Mouse (Mus musculus) liver, embryonic 15.5 days (tissue): Measurements from ENCODE around the gene Bach2. TPM values are rescaled to one million over a fixed set of nuclear protein-coding genes. Genes with fewer than 3 reads are reported as not detected.

ENCODE experiments used
- ATAC-seq: fragments of 200-750 bp; cut with Nextera tagmentation; 2 replicates; pipeline ENCODE4 v1.8.0; 2017; ENCODE audit warnings: moderate number of reproducible peaks, mild to moderate bottlenecking, moderate library complexity; ENCODE audit not compliant: insufficient read depth
- H3K27ac ChIP-seq: fragments of 300-500 bp; sonication (generic); replicated peaks from 2 replicates; pipeline ENCODE4 v1.5.1; 2015; ENCODE audit warnings: mild to moderate bottlenecking, inconsistent platforms
- H3K27me3 ChIP-seq: fragments of 300-500 bp; sonication (generic); 2 replicates; pipeline ENCODE4 v1.6.1; 2015; ENCODE audit warnings: mild to moderate bottlenecking, inconsistent platforms
- H3K36me3 ChIP-seq: fragments of 300-500 bp; sonication (generic); replicated peaks from 2 replicates; pipeline ENCODE4 v1.6.1; 2015; ENCODE audit warnings: moderate library complexity, mild to moderate bottlenecking, inconsistent platforms
- H3K4me1 ChIP-seq: fragments of 300-500 bp; sonication (generic); replicated peaks from 2 replicates; pipeline ENCODE4 v1.6.1; 2015; ENCODE audit warnings: inconsistent platforms
- H3K4me2 ChIP-seq: fragments of 300-500 bp; sonication (generic); 2 replicates; pipeline ENCODE4 v1.6.1; 2015; ENCODE audit warnings: moderate library complexity, mild to moderate bottlenecking, inconsistent platforms
- H3K4me3 ChIP-seq: fragments of 300-500 bp; sonication (generic); replicated peaks from 2 replicates; pipeline ENCODE4 v1.5.1; 2015; ENCODE audit warnings: mild to moderate bottlenecking, inconsistent platforms
- H3K9ac ChIP-seq: fragments of 300-500 bp; sonication (generic); 2 replicates; pipeline ENCODE4 v1.6.1; 2015; ENCODE audit warnings: moderate library complexity, mild to moderate bottlenecking, inconsistent platforms
- H3K9me3 ChIP-seq: fragments of 300-500 bp; sonication (generic); replicated peaks from 2 replicates; pipeline ENCODE4 v1.6.1; 2016; ENCODE audit warnings: inconsistent platforms
- WGBS: fragments of 180-500 bp; shearing (Covaris S2); methylation state at CpG from one replicate; pipeline ENCODE4 v1.1.7; 2015; ENCODE audit warnings: mixed read lengths; ENCODE audit not compliant: insufficient replicate concordance; 5-methylcytosine and 5-hydroxymethylcytosine counted together
- polyA plus RNA-seq: library from polyadenylated mRNA; unstranded; fragments of >200 nt; fragmentation: Nextera tagmentation; extraction: Ambion mirVana; gene quantifications from 2 replicates; pipeline ENCODE4 v1.2.1, GENCODE M21; 2015

Gene Bach2
- polyA plus RNA-seq, 1 experiment from 2014 or later = 1.6 TPM

DNA sequence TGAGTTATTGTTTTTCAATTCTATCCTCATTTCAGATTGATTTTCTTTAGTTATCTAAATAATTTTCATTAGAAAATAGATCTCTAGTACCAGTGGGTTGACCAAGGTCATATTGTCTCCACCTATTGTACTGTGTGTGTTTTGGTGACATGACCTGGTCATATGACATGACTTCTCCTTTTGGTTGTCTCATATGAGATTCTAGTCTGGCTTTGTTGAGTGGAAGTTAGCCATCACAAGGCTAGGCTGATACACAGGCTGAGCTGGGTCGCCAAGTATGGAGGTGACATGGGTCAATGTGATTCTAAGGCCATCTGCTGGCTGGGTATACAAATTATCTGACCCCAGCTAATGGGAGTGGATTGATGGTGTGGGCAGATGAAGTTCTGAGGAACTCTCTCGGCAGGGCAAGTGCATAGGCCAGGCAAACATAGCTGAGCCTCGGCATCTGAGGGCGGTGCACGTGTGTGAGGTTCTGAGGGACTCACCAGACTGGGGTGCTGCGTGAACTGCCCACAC, 36.2 kb downstream of the Bach2 start:
- H3K4me3 ChIP-seq = no peak overlapping the region
- H3K36me3 ChIP-seq = no peaks in the 10 kb centered on the region
- WGBS = 71% methylated on average over 6 of the region's 6 CpGs
- no peaks in the 10 kb centered on the region for H3K9me3 ChIP-seq
- no peak overlapping the region for H3K9ac ChIP-seq
- H3K4me2 ChIP-seq = no peak overlapping the region
- no peaks in the 10 kb centered on the region for H3K27me3 ChIP-seq
- ATAC-seq = no peak
- no peaks in the 10 kb centered on the region for H3K4me1 ChIP-seq
- no peak overlapping the region for H3K27ac ChIP-seq

DNA sequence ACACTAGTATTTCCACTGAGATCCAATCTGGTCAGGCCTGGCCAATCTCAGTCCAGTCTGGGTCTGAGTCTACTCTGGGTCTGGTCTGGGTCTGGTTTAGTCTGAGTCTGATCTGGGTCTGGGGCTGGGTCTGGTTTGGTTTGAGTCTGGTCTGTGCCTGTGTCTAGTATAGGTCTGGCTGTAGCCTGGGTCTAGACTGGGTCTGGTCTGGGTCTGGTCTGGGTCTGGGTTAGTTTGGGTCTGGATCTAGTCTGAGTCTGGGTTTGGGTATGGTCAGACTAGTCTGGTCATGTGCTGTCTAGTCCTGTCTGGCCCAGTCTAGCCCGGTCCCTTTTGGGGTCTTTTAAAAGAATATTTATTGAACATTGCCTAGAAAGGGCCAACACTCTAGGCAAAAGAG, 41.2 kb downstream of the Bach2 start:
- Histone ChIP-seq H3K4me3 (no peak overlapping the region), H3K4me1 (no peaks in the 10 kb centered on the region), H3K27ac (no peak overlapping the region), H3K9ac (no peak overlapping the region), H3K9me3 (no peaks in the 10 kb centered on the region), H3K36me3 (no peaks in the 10 kb centered on the region), H3K4me2 (no peak overlapping the region), H3K27me3 (no peaks in the 10 kb centered on the region)
- WGBS = 58% methylated on average over 1 of the region's 1 CpGs
- no peak for ATAC-seq

DNA sequence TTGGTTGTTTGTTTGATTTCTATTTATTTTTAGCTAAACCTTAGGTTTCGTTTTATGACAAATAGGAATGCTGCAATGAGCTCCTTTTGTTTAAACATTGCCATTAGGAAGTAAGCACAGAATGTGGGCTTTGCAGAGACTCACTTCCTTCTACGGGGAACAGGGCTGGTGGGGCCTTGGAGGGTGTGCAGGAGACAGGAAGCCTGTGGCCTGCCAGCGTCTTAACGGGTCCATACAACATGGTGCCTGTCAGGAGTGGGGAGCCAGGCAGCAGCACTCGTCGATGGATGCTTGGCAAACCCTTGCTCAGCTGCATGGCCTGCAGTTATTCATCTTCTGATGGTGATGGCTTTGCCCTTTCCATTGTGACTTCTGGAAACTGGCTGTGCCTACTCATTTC, 41.8 kb downstream of the Bach2 start:
- Histone ChIP-seq H3K9me3 (no peaks in the 10 kb centered on the region), H3K4me2 (no peak overlapping the region), H3K9ac (no peak overlapping the region), H3K4me3 (no peak overlapping the region), H3K4me1 (no peaks in the 10 kb centered on the region), H3K27ac (no peak overlapping the region), H3K36me3 (no peaks in the 10 kb centered on the region), H3K27me3 (no peaks in the 10 kb centered on the region)
- no peak for ATAC-seq
- 13% methylated on average over 6 of the region's 6 CpGs for WGBS

GRCm38 (mm10) chr4:32281306-32281705, 42.7 kb downstream of the Bach2 start:
- H3K4me1 ChIP-seq = no peaks in the 10 kb centered on the region
- no peak for ATAC-seq
- H3K9me3 ChIP-seq = no peaks in the 10 kb centered on the region
- no peaks in the 10 kb centered on the region for H3K36me3 ChIP-seq
- H3K4me3 ChIP-seq = no peak overlapping the region
- no peak overlapping the region for H3K9ac ChIP-seq
- H3K4me2 ChIP-seq = no peak overlapping the region
- H3K27me3 ChIP-seq = no peaks in the 10 kb centered on the region
- WGBS = 63% methylated on average over 6 of the region's 6 CpGs
- H3K27ac ChIP-seq = no peak overlapping the region

DNA sequence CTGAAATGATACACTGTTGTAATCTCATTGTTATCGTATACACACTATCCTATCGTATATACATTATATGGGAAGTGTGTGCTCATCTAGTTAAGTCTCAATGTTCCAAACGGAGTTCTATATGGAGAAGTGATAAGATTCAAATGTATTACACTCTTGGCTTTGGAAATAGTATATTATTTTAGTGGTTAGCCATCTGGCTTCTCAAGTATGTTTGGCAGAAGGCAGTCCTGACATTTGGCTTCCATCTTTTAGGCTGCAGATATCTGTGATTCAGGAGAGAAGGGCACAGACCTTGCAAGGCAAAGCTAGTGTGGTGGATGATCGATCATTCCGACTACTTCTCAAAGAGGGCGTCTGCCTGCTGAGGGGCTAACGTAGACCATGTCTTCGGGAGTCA, 47.8 kb downstream of the Bach2 start:
- Histone ChIP-seq H3K9me3 (no peaks in the 10 kb centered on the region), H3K4me1 (peaks cover 26% of the 10 kb centered on the region), H3K27me3 (no peaks in the 10 kb centered on the region), H3K4me3 (no peak overlapping the region), H3K4me2 (no peak overlapping the region), H3K36me3 (no peaks in the 10 kb centered on the region), H3K9ac (no peak overlapping the region), H3K27ac (no peak overlapping the region)
- ATAC-seq = no peak
- 80% methylated on average over 8 of the region's 8 CpGs for WGBS

GRCm38 (mm10) chr4:32288036-32288860, 49.6 kb downstream of the Bach2 start:
- Histone ChIP-seq H3K4me1 (peaks cover 26% of the 10 kb centered on the region), H3K36me3 (no peaks in the 10 kb centered on the region), H3K27ac (peak overlapping the region; percentile 19; the same call in 1 of the 2 replicates), H3K9me3 (no peaks in the 10 kb centered on the region), H3K4me2 (no peak overlapping the region), H3K4me3 (no peak overlapping the region), H3K9ac (no peak overlapping the region), H3K27me3 (no peaks in the 10 kb centered on the region)
- WGBS = 26% methylated on average over 11 of the region's 11 CpGs
- ATAC-seq = no peak

DNA sequence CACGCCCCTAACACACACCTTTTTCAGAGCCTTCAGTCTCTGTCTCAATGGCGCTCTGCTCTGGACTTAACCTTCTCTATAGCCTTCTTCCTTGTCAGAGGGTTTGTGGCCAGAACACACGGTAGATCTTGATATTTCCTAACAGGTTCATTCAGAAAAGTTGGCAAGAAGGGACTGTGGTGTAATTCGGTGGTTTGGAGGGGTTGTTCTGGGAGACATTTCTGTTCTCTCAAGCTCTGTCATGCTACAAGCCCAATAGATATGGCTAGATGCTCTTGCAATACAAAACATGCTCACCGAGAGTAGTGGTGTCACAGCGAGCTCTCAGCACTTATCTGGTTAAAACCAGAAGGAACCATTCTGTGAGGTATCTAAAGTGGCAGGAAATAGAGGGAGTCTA, 51.2 kb downstream of the Bach2 start:
- no peaks in the 10 kb centered on the region for H3K27me3 ChIP-seq
- H3K4me2 ChIP-seq = no peak overlapping the region
- peaks cover 26% of the 10 kb centered on the region for H3K4me1 ChIP-seq
- no peaks in the 10 kb centered on the region for H3K9me3 ChIP-seq
- no peak for ATAC-seq
- 0 out of 2 replicates have a peak overlapping the region, but pooled peaks have one; percentile 29 for H3K27ac ChIP-seq
- H3K36me3 ChIP-seq = no peaks in the 10 kb centered on the region
- no peak overlapping the region for H3K9ac ChIP-seq
- WGBS = 26% methylated on average over 6 of the region's 6 CpGs
- no peak overlapping the region for H3K4me3 ChIP-seq

- H3K27me3 ChIP-seq = no peaks in the 10 kb centered on the region
- WGBS = 23% methylated on average over 4 of the region's 4 CpGs
- peaks cover 26% of the 10 kb centered on the region for H3K4me1 ChIP-seq
- no peak overlapping the region for H3K4me3 ChIP-seq
- H3K4me2 ChIP-seq = no peak overlapping the region
- no peaks in the 10 kb centered on the region for H3K9me3 ChIP-seq
- no peak for ATAC-seq
- no peaks in the 10 kb centered on the region for H3K36me3 ChIP-seq
- no peak overlapping the region for H3K27ac ChIP-seq
- H3K9ac ChIP-seq = no peak overlapping the region
Measured at GRCm38 (mm10) chr4:32291406-32291805, 52.8 kb downstream of the Bach2 start.

GRCm38 (mm10) chr4:32293686-32294265, 55.2 kb downstream of the Bach2 start:
- Histone ChIP-seq H3K4me3 (no peak overlapping the region), H3K27me3 (no peaks in the 10 kb centered on the region), H3K9me3 (no peaks in the 10 kb centered on the region), H3K4me1 (peaks cover 21% of the 10 kb centered on the region), H3K4me2 (no peak overlapping the region), H3K36me3 (no peaks in the 10 kb centered on the region), H3K9ac (no peak overlapping the region), H3K27ac (no peak overlapping the region)
- no peak for ATAC-seq
- WGBS = 66% methylated on average over 7 of the region's 7 CpGs

- Histone ChIP-seq H3K9ac (no peak overlapping the region), H3K4me2 (no peak overlapping the region), H3K9me3 (no peaks in the 10 kb centered on the region), H3K4me1 (no peaks in the 10 kb centered on the region; the same call in 1 of the 2 replicates), H3K27me3 (no peaks in the 10 kb centered on the region), H3K27ac (no peak overlapping the region), H3K36me3 (no peaks in the 10 kb centered on the region), H3K4me3 (no peak overlapping the region)
- no peak for ATAC-seq
- 42% methylated on average over 6 of the region's 6 CpGs for WGBS
Measured at GRCm38 (mm10) chr4:32297071-32297671, 58.6 kb downstream of the Bach2 start.

DNA sequence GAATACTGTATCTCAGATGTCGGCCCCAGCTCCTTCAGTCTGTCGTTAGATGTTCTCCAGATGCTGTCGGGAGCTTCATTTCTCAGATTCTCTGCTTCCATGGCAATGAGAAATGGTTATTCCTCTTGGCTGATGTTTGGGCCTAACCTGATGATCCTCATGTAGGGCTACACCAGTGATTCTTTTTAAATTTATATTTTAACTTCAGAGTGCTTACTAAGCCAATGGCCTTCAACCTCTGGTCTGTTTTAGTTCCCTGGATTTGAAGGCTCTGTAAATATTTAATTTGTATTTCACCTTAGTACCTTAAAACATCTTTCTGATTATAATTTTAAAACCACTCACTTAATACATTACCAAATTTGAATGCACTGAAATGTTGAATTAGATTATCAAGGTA, 60.6 kb downstream of the Bach2 start:
- no peak overlapping the region for H3K27ac ChIP-seq
- peaks cover 11% of the 10 kb centered on the region for H3K4me1 ChIP-seq
- H3K4me2 ChIP-seq = no peak overlapping the region
- ATAC-seq = no peak
- 69% methylated on average over 3 of the region's 3 CpGs for WGBS
- no peaks in the 10 kb centered on the region for H3K9me3 ChIP-seq
- no peak overlapping the region for H3K9ac ChIP-seq
- H3K27me3 ChIP-seq = no peaks in the 10 kb centered on the region
- no peaks in the 10 kb centered on the region for H3K36me3 ChIP-seq
- H3K4me3 ChIP-seq = no peak overlapping the region
